Mouse (Mus musculus) heart, embryonic 13.5 days (tissue): ENCODE measurements at regions not wholly inside any gene's neighbourhood (a gene's known extent, or its start where the extent isn't known, plus 50 kb on each side); places are given as distances from the start of the nearest gene placed in this dataset.

Source experiments
- ATAC-seq: fragments of 200-750 bp; cut with Nextera tagmentation; 2 replicates; pipeline ENCODE4 v1.8.0; 2017; ENCODE audit warnings: moderate TSS enrichment; ENCODE audit not compliant: insufficient number of reproducible peaks, low FRiP score, low TSS enrichment; ENCODE audit errors: extremely low read depth
- H3K27ac ChIP-seq: fragments of 300-500 bp; sonication (generic); replicated peaks from 2 replicates; pipeline ENCODE4 v1.5.1; 2015; ENCODE audit warnings: moderate library complexity, mild to moderate bottlenecking, inconsistent platforms
- H3K27me3 ChIP-seq: fragments of 300-500 bp; sonication (generic); replicated peaks from 2 replicates; pipeline ENCODE4 v1.6.1; 2015; ENCODE audit warnings: mild to moderate bottlenecking, inconsistent platforms
- H3K36me3 ChIP-seq: fragments of 300-500 bp; sonication (generic); 2 replicates; pipeline ENCODE4 v1.6.1; 2015; ENCODE audit warnings: mild to moderate bottlenecking, inconsistent platforms
- H3K4me1 ChIP-seq: fragments of 300-500 bp; sonication (generic); 2 replicates; pipeline ENCODE4 v1.6.1; 2015; ENCODE audit warnings: inconsistent platforms
- H3K4me2 ChIP-seq: fragments of 300-500 bp; sonication (generic); 2 replicates; pipeline ENCODE4 v1.6.1; 2015; ENCODE audit warnings: inconsistent platforms, mild to moderate bottlenecking, moderate library complexity
- H3K4me3 ChIP-seq: fragments of 300-500 bp; sonication (generic); 2 replicates; pipeline ENCODE4 v1.5.1; 2015; ENCODE audit warnings: moderate library complexity, mild to moderate bottlenecking, inconsistent platforms
- H3K9ac ChIP-seq: fragments of 300-500 bp; sonication (generic); 2 replicates; pipeline ENCODE4 v1.6.1; 2015; ENCODE audit warnings: inconsistent platforms, mild to moderate bottlenecking, moderate library complexity
- H3K9me3 ChIP-seq: fragments of 300-500 bp; sonication (generic); 2 replicates; pipeline ENCODE4 v1.6.1; 2016; ENCODE audit warnings: inconsistent platforms
- WGBS: fragments of 180-500 bp; shearing (Covaris S2); methylation state at CpG from one replicate; pipeline ENCODE4 v1.1.7; 2015; ENCODE audit warnings: mixed read lengths; 5-methylcytosine and 5-hydroxymethylcytosine counted together

- H3K27ac ChIP-seq: no peak overlapping the region
- H3K4me2 ChIP-seq: no peak overlapping the region
- H3K9ac ChIP-seq: no peak overlapping the region
- no peaks in the 10 kb centered on the region for H3K9me3 ChIP-seq
- H3K36me3 ChIP-seq: no peaks in the 10 kb centered on the region
- H3K27me3 ChIP-seq: no peaks in the 10 kb centered on the region; the same call in 1 of the 2 replicates
- ATAC-seq: no peak
- WGBS: 74% methylated on average over 8 of the region's 8 CpGs
- H3K4me1 ChIP-seq: no peaks in the 10 kb centered on the region
- H3K4me3 ChIP-seq: no peak overlapping the region
These were observed 196.1 kb upstream of the Prox1 start for GRCm38 (mm10) chr1:190366631-190367030.

GRCm38 (mm10) chr1:190365126-190365525 lies 194.6 kb upstream of the Prox1 start:
- H3K27ac ChIP-seq: no peak overlapping the region
- H3K4me3 ChIP-seq: no peak overlapping the region
- no peak for ATAC-seq
- WGBS: 72% methylated on average over 11 of the region's 11 CpGs
- no peaks in the 10 kb centered on the region for H3K4me1 ChIP-seq
- H3K9ac ChIP-seq: no peak overlapping the region
- no peaks in the 10 kb centered on the region for H3K36me3 ChIP-seq
- no peak overlapping the region for H3K4me2 ChIP-seq
- no peaks in the 10 kb centered on the region for H3K9me3 ChIP-seq
- H3K27me3 ChIP-seq: no peaks in the 10 kb centered on the region

GRCm38 (mm10) chr1:190360661-190361060 lies 190.1 kb upstream of the Prox1 start:
- Histone ChIP-seq H3K9ac (no peak overlapping the region), H3K9me3 (no peaks in the 10 kb centered on the region), H3K27ac (no peak overlapping the region), H3K4me3 (no peak overlapping the region), H3K27me3 (no peaks in the 10 kb centered on the region), H3K36me3 (no peaks in the 10 kb centered on the region), H3K4me2 (no peak overlapping the region), H3K4me1 (no peaks in the 10 kb centered on the region)
- ATAC-seq: no peak
- WGBS: 85% methylated on average over 5 of the region's 5 CpGs

- H3K27ac ChIP-seq: no peak overlapping the region
- H3K9ac ChIP-seq: no peak overlapping the region
- no peak for ATAC-seq
- H3K4me3 ChIP-seq: no peak overlapping the region
- no peaks in the 10 kb centered on the region for H3K4me1 ChIP-seq
- H3K36me3 ChIP-seq: no peaks in the 10 kb centered on the region
- H3K4me2 ChIP-seq: no peak overlapping the region
- no peaks in the 10 kb centered on the region for H3K9me3 ChIP-seq
- 72% methylated on average over 5 of the region's 5 CpGs for WGBS
- H3K27me3 ChIP-seq: no peaks in the 10 kb centered on the region; the same call in 1 of the 2 replicates
These were observed 187.3 kb upstream of the Prox1 start for GRCm38 (mm10) chr1:190357779-190358178.

- Histone ChIP-seq H3K4me1 (no peaks in the 10 kb centered on the region), H3K27ac (no peak overlapping the region), H3K9ac (no peak overlapping the region), H3K36me3 (no peaks in the 10 kb centered on the region), H3K4me3 (no peak overlapping the region), H3K27me3 (peaks cover 13% of the 10 kb centered on the region; the same call in 1 of the 2 replicates), H3K9me3 (no peaks in the 10 kb centered on the region), H3K4me2 (no peak overlapping the region)
- ATAC-seq: no peak
- 77% methylated on average over 5 of the region's 5 CpGs for WGBS
These were observed 177.1 kb upstream of the Prox1 start for GRCm38 (mm10) chr1:190347610-190348009.

- Histone ChIP-seq H3K36me3 (no peaks in the 10 kb centered on the region), H3K4me1 (0 out of 2 replicates have a peak, but pooled peaks cover 3% of the 10 kb centered on the region), H3K27me3 (peaks cover 27% of the 10 kb centered on the region), H3K4me3 (no peak overlapping the region), H3K9ac (no peak overlapping the region), H3K27ac (no peak overlapping the region), H3K4me2 (no peak overlapping the region), H3K9me3 (no peaks in the 10 kb centered on the region)
- no peak for ATAC-seq
- WGBS: 77% methylated on average over 8 of the region's 8 CpGs
These were observed 170.2 kb upstream of the Prox1 start for GRCm38 (mm10) chr1:190340715-190341114.

- Histone ChIP-seq H3K4me2 (no peak overlapping the region), H3K27me3 (peaks cover 30% of the 10 kb centered on the region), H3K27ac (no peak overlapping the region), H3K9me3 (no peaks in the 10 kb centered on the region), H3K4me3 (no peak overlapping the region), H3K9ac (no peak overlapping the region), H3K36me3 (no peaks in the 10 kb centered on the region), H3K4me1 (0 out of 2 replicates have a peak, but pooled peaks cover 3% of the 10 kb centered on the region)
- no peak for ATAC-seq
- WGBS: 49% methylated on average over 2 of the region's 2 CpGs
These were observed 164.0 kb upstream of the Prox1 start for GRCm38 (mm10) chr1:190334471-190334870.

GRCm38 (mm10) chr1:190334053-190334452 lies 163.5 kb upstream of the Prox1 start:
- ATAC-seq: no peak
- no peaks in the 10 kb centered on the region for H3K9me3 ChIP-seq
- no peak overlapping the region for H3K9ac ChIP-seq
- no peak overlapping the region for H3K4me3 ChIP-seq
- peaks cover 30% of the 10 kb centered on the region for H3K27me3 ChIP-seq
- H3K27ac ChIP-seq: no peak overlapping the region
- WGBS: 52% methylated on average over 8 of the region's 8 CpGs
- 0 out of 2 replicates have a peak, but pooled peaks cover 3% of the 10 kb centered on the region for H3K4me1 ChIP-seq
- no peaks in the 10 kb centered on the region for H3K36me3 ChIP-seq
- H3K4me2 ChIP-seq: no peak overlapping the region

GRCm38 (mm10) chr1:190332001-190332400 lies 161.5 kb upstream of the Prox1 start:
- no peak overlapping the region for H3K27ac ChIP-seq
- ATAC-seq: no peak
- WGBS: 66% methylated on average over 3 of the region's 3 CpGs

GRCm38 (mm10) chr1:190324562-190324961 lies 154.0 kb upstream of the Prox1 start:
- ATAC-seq: no peak
- Histone ChIP-seq H3K36me3 (no peaks in the 10 kb centered on the region), H3K4me1 (no peaks in the 10 kb centered on the region), H3K4me2 (no peak overlapping the region), H3K4me3 (no peak overlapping the region), H3K27me3 (peaks cover 7% of the 10 kb centered on the region), H3K9me3 (no peaks in the 10 kb centered on the region), H3K9ac (no peak overlapping the region), H3K27ac (no peak overlapping the region)
- 81% methylated on average over 6 of the region's 6 CpGs for WGBS

More at GRCm38 (mm10) chr1:190332001-190332400, 161.5 kb upstream of the Prox1 start:
- no peak overlapping the region for H3K4me2 ChIP-seq
- H3K4me3 ChIP-seq: no peak overlapping the region
- H3K27me3 ChIP-seq: peaks cover 27% of the 10 kb centered on the region; the same call in 1 of the 2 replicates
- no peak overlapping the region for H3K9ac ChIP-seq
- H3K9me3 ChIP-seq: no peaks in the 10 kb centered on the region
- H3K4me1 ChIP-seq: no peaks in the 10 kb centered on the region
- no peaks in the 10 kb centered on the region for H3K36me3 ChIP-seq

GRCm38 (mm10) chr1:190323671-190324070 lies 153.2 kb upstream of the Prox1 start:
- Histone ChIP-seq H3K27me3 (peaks cover 7% of the 10 kb centered on the region), H3K36me3 (no peaks in the 10 kb centered on the region), H3K9me3 (no peaks in the 10 kb centered on the region), H3K9ac (no peak overlapping the region), H3K4me3 (no peak overlapping the region), H3K27ac (no peak overlapping the region), H3K4me1 (no peaks in the 10 kb centered on the region), H3K4me2 (no peak overlapping the region)
- 76% methylated on average over 9 of the region's 9 CpGs for WGBS
- no peak for ATAC-seq

GRCm38 (mm10) chr1:190316175-190316574 lies 145.7 kb upstream of the Prox1 start:
- WGBS: 69% methylated on average over 5 of the region's 5 CpGs
- no peak for ATAC-seq
- Histone ChIP-seq H3K4me3 (no peak overlapping the region), H3K27me3 (peaks cover 4% of the 10 kb centered on the region), H3K27ac (no peak overlapping the region), H3K4me1 (no peaks in the 10 kb centered on the region), H3K9me3 (no peaks in the 10 kb centered on the region), H3K9ac (no peak overlapping the region), H3K36me3 (no peaks in the 10 kb centered on the region), H3K4me2 (no peak overlapping the region)
